Mouse (Mus musculus) bone marrow, adult 2 months (tissue): ENCODE results near the gene Txnrd3.

ENCODE experiments used
- CTCF ChIP-seq: fragments of 200-500 bp; IDR thresholded peaks from 2 replicates; pipeline ENCODE4 v1.5.1; 2011; ENCODE audit warnings: low read length, control low read depth; ENCODE audit not compliant: control insufficient read depth, insufficient read depth
- POLR2A ChIP-seq: fragments of 200-500 bp; IDR thresholded peaks from 2 replicates; pipeline ENCODE4 v1.6.1; 2011; ENCODE audit warnings: low read depth, mild to moderate bottlenecking, control low read depth, low read length, borderline replicate concordance; ENCODE audit not compliant: control insufficient read depth

GRCm38 (mm10) chr6:89687100-89687499 lies 43.3 kb downstream of the Txnrd3 start:
- no peak for TF ChIP-seq CTCF
- no peak for TF ChIP-seq POLR2A
